Mouse (Mus musculus) v-Abl transformed pro-B cells (cell line): ENCODE results near the gene Kmt2d.

ENCODE experiments used
- in situ Hi-C, 2 experiments: fragments of 400-800 bp; cut with MboI; formaldehyde crosslinking; loops; one replicate each; pipeline ENCODE4 v1.15.1; 2025; ENCODE audit not compliant: unreplicated experiment in 2 of 2

Gene Kmt2d

GRCm38 (mm10) chr15:98891907-98892606, 21.1 kb upstream of the Kmt2d start:
- in situ Hi-C loops = loop anchor here (5.0 to 10.0 kb wide), 2 partner anchors 105 to 213 kb away; no protein-coding TSS in a partner anchor

GRCm38 (mm10) chr15:98891198-98891742, 20.3 kb upstream of the Kmt2d start:
- in situ Hi-C loops = loop anchor here (5.0 to 10.0 kb wide), 2 partner anchors 106 to 214 kb away; no protein-coding TSS in a partner anchor

- in situ Hi-C loops = no loop called here
These were observed 16.5 kb upstream of the Kmt2d start for GRCm38 (mm10) chr15:98887526-98887925.

GRCm38 (mm10) chr15:98886667-98887387, 15.8 kb upstream of the Kmt2d start:
- in situ Hi-C loops = no loop called here

- in situ Hi-C loops = loop anchor here in 1 of 2 experiments (5.0 kb wide), 1 partner anchor 113 kb away; no protein-coding TSS in a partner anchor
These were observed 13.1 kb upstream of the Kmt2d start for GRCm38 (mm10) chr15:98884106-98884505.

- in situ Hi-C loops = loop anchor here in 1 of 2 experiments (5.0 kb wide), 1 partner anchor 114 kb away; no protein-coding TSS in a partner anchor
These were observed 12.7 kb upstream of the Kmt2d start for GRCm38 (mm10) chr15:98883661-98884060.

- in situ Hi-C loops = loop anchor here in 1 of 2 experiments (5.0 kb wide), 1 partner anchor 116 kb away; no protein-coding TSS in a partner anchor
These were observed 10.6 kb upstream of the Kmt2d start for GRCm38 (mm10) chr15:98881656-98882008.

GRCm38 (mm10) chr15:98880978-98881655, 10.1 kb upstream of the Kmt2d start:
- in situ Hi-C loops = loop anchor here in 1 of 2 experiments (5.0 kb wide), 1 partner anchor 116 kb away; no protein-coding TSS in a partner anchor

- in situ Hi-C loops = no loop called here
These were observed 6.3 kb upstream of the Kmt2d start for GRCm38 (mm10) chr15:98877331-98877730.

GRCm38 (mm10) chr15:98871916-98872888, 1.2 kb upstream of the Kmt2d start:
- in situ Hi-C loops = no loop called here

GRCm38 (mm10) chr15:98870179-98871069, 580 bp downstream of the Kmt2d start:
- in situ Hi-C loops = no loop called here

GRCm38 (mm10) chr15:98869342-98870178, 1.4 kb downstream of the Kmt2d start:
- in situ Hi-C loops = no loop called here

- in situ Hi-C loops = no loop called here
These were observed 2.5 kb downstream of the Kmt2d start for GRCm38 (mm10) chr15:98868346-98869063.

GRCm38 (mm10) chr15:98867321-98867720, 3.7 kb downstream of the Kmt2d start:
- in situ Hi-C loops = no loop called here

GRCm38 (mm10) chr15:98866501-98866900, 4.5 kb downstream of the Kmt2d start:
- in situ Hi-C loops = no loop called here

GRCm38 (mm10) chr15:98865771-98866170, 5.2 kb downstream of the Kmt2d start:
- in situ Hi-C loops = no loop called here

GRCm38 (mm10) chr15:98864951-98865350, 6.1 kb downstream of the Kmt2d start:
- in situ Hi-C loops = no loop called here
